Mouse (Mus musculus): Measurements from ENCODE around the gene Bckdhb.
"Not testable (repeated sequence)": the region's sequence is repeated elsewhere in the genome, so short reads cannot be mapped to it uniquely, and the experiment has no call there.

Gene Bckdhb

DNA sequence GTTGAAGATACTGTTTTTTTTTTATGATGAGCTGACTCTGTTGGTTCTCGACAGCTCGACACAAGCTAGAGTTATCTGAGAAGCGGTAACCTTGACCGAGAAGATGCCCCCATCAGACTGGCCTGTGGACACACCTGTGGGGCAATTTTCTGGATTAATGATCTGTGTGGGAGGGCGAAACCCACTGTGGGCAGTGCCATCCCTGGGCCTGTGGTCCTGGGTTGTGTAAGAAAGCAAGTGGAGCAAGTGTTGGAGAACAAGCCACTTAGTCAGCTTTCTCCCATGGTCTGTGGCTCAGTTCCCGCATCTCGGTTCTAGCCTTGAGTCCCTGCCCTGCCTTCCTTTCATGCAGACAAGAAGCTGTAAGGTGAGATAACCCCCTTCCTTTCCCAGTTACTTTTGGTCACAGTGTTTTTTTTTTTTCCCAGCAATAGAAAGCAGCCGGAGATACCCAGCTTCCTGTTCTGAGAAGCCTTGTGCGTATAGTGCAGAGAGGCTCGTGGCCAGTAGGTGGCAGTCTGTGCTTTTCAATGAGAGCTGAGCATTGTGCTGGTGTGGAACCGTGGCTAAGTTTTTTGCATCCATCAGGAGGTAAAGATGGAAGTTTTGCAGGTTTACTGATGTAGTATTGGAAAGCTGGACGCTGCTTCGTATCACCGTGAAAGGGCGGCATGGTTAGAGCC is 31.8 kb downstream of the Bckdhb start:
- in situ Hi-C loops (cut with MboI; ENCODE audit: low pct_unique_long_range_greater_than_20kb in 1 of 2, low sequenced_read_pairs in 2 of 2, unreplicated experiment in 1 of 2) = no loop called here

DNA sequence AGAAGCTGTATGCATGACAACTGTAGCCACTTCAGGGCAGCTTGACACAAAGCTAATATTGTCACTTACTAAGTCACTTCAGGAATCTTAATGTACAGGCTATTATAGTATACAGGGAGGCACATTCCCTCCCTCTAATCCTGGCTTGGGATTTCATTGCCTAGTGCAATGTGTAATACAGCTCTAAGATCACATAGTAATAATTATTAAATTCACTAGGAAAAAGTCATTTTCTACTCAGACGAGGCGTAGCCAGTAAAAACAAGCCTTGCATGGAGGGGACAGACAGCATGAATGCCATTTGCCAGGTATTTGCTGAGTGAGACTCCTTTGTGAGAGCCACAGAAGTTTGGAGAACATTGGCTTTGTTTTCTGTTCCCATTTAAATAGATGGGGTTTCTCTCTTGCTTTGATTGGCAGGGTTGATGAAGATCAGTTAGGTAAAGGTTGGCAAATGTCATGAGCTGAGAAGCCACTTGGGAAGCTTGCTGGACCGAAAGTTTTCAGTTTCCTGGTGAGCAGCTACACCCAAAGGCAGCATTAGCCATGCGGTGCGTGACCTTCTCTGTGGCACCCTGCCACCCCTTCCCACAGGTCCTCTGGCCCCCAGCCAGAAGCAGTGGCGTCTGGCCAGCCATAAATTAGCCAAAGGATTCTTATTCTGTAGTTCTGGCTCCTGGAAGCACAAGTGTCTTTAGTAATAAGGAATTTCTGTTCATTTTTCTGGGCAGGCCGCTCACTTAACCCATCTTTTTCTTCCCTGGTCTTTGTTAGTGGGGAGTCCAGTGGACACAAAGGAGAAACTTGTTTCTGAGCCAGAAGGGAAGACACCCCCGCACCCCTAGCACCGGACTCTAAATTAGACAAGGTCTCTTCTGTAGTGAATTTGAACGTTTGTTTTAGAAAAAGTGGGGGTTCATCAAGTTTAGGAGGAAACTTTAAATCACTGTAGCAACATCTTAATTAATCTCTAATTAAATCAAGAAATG is 37.4 kb downstream of the Bckdhb start:
- in situ Hi-C loops (cut with MboI; ENCODE audit: low pct_unique_long_range_greater_than_20kb in 1 of 2, low sequenced_read_pairs in 2 of 2, unreplicated experiment in 1 of 2) = no loop called here

DNA sequence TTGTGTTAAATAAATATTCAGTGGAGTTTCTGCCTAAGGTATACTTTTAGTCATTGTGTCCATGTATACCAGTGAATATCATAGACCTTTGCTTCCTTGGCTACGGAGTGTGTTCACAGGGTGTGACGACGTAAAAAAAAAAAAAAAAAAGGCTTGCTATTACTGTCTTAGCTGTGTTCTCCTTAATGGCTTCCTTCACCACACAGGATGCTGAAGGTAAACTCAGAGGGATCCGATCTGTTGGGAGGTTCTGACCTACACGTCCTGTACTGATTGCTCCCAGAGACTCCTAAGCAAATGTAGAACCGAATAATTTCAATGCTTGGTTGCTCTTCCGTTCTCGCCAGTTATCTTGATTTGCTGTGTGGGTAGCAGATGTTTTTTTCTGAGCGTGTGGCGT is 38.4 kb downstream of the Bckdhb start:
- in situ Hi-C loops (cut with MboI; ENCODE audit: low pct_unique_long_range_greater_than_20kb in 1 of 2, low sequenced_read_pairs in 2 of 2, unreplicated experiment in 1 of 2) = no loop called here

DNA sequence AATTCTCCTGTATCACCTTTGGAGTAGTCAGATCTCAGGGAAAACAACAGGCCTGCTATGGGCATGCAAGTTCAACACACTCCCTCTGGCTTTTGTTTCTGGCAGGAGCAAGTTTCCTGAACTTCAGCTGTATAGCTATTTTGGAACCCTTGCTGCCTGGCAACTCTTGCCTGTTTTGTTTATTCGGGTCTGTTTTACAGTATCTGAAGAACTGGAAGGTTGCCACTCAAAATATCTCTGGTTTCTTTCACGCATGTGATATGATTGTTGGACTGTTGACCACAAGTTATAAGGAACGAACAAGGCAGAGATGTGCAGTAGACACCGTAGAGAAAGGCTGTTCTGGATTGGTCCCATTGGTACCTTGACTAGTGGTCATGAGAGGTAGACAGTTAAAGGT is 39.4 kb downstream of the Bckdhb start:
- in situ Hi-C loops (cut with MboI; ENCODE audit: low pct_unique_long_range_greater_than_20kb in 1 of 2, low sequenced_read_pairs in 2 of 2, unreplicated experiment in 1 of 2) = no loop called here

DNA sequence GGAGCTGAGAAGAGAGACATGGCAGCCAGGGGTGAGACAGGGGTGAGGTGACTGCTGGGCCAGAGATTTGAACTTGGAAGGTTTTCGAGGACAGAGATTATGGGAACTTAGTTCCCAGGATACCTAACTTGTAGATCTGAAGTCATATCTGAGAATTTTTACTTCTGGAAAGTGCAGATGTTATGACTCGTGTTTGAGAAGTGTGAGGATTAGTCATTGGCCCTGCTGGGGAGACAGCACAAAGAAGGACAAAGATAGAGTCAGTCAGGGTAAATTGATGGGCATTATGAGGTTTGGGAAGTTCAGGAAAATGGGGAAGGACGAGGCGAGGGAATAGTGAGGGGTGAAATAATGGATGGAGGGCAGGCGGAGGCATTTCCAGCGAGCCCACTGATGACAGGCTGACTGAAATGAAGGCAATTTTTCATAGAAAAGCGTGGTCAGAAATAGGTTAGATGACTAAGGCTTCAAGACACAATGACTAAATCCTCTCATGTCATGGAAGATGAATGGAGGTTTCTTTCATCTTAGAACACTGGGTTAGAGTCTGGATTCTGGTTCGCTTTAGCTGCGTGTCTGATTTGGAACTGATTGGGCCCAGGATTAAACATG is 42.6 kb downstream of the Bckdhb start:
- in situ Hi-C loops (cut with MboI; ENCODE audit: low pct_unique_long_range_greater_than_20kb in 1 of 2, low sequenced_read_pairs in 2 of 2, unreplicated experiment in 1 of 2) = no loop called here

DNA sequence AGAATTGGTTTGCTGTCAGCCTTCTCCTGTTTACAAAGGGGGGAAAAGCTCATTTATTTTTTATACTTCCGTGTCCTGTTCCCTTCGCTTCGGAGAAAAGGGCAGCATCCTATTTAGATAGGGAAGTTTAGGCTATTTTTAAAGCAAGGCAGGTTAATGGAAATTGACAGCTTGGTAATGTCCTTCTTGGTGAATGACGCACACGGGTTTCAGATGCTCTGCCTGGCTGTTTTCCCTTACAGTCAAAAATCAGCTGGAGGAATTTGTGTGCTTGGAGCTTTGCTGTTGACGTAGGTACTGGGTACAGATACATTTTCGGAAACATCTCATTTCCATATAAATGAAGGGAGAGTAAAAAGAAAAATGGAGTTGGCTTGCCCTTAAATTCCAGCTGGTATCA is 44.4 kb downstream of the Bckdhb start:
- in situ Hi-C loops (cut with MboI; ENCODE audit: low pct_unique_long_range_greater_than_20kb in 1 of 2, low sequenced_read_pairs in 2 of 2, unreplicated experiment in 1 of 2) = no loop called here

DNA sequence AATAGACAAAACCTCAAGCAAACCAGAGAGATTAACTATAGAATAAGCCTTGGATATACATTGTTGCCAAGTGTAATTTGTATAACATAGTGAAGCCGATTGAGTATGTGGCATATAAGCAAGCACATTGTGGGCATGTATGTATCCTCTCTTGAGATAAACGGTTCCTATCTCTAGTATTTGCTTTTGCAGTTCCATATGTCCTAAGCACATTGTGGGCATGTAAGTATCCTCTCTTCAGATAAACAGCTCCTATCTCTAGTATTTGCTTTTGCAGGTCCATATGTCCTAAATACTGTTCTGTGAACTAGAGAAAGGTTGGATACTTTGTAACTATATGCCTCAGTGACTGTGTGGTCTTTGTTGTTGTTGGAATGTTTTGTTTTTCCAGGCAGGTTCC is 48.5 kb downstream of the Bckdhb start:
- in situ Hi-C loops (cut with MboI; ENCODE audit: low pct_unique_long_range_greater_than_20kb in 1 of 2, low sequenced_read_pairs in 2 of 2, unreplicated experiment in 1 of 2) = no loop called here

DNA sequence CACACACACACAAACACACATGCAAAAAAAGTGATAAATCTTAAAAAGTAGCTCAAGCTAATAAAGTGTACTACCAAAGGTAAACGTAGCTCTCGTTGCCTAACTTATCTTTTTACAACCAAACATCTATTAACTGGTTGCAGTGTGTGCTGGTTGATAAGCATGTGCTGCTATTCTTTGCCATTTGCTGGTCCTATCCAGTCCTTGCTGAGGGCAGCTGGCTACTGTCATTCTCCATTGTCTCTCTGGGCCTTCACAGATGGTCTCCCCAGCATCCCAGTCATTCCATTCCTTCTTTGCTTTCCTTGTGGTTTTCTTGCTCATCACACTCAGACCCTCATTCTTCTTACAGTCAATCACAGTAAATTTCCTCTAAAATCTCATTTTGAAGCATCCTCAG is 50.9 kb downstream of the Bckdhb start:
- in situ Hi-C loops (cut with MboI; ENCODE audit: low pct_unique_long_range_greater_than_20kb in 1 of 2, low sequenced_read_pairs in 2 of 2, unreplicated experiment in 1 of 2) = no loop called here

DNA sequence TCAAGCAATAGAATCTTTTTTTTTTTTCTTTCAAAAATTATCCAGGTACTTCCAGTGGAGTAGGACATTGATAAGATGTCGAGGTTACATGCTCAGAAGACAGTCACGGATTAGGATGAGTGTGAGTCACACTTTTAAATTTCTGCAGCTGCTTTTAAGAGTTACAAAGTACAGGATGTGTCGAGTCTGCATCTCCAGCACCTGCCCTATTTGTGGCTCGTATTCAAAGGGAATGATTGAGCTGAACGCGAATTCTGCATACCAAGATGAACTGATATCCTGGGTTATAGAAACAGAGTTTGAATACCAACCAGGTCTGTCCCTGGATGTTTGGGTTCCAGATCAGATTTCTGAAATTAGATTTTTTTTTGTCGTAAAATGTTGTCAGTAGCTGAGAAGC is 56.3 kb downstream of the Bckdhb start:
- in situ Hi-C loops (cut with MboI; ENCODE audit: low pct_unique_long_range_greater_than_20kb in 1 of 2, low sequenced_read_pairs in 2 of 2, unreplicated experiment in 1 of 2) = no loop called here

DNA sequence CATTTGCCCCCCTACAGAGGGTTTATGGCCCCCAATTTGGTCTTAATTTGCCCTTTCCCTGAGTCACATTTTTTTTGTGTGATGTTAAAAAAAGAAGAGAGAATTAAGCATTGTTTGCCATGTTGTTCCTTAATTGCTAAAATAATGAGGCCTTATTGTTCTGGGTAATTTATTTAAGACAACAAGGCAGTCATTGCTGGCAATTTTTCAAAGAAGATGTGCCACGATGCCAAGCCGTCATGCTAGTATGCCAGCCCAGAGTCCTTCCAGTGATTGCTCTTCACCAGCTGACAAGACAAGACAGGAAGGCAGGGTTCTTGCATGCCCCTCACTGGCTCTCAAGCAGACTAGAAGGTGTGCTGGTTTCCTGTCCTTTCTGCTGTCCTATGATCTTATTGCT is 84.0 kb downstream of the Bckdhb start:
- in situ Hi-C loops (cut with MboI; ENCODE audit: low pct_unique_long_range_greater_than_20kb in 1 of 2, low sequenced_read_pairs in 2 of 2, unreplicated experiment in 1 of 2) = no loop called here

DNA sequence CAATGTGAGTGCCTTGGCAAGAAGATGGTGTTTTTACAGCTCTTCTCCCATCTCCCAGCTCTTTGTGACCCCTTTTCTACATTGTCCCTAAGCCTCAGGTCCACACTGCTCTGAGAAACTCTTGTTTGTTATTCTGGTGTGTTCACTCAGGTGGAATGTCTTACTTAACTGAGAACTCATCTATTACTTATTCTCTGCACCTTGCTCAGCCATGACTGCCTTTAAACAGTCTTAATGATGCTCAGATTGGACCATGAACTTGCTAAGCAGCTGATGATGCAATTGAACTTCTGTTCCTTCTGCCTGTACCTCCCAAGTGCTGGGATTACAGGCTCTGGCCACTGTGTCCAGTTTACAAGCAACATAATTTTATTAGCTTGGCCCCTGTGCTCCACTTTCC is 86.2 kb downstream of the Bckdhb start:
- in situ Hi-C loops (cut with MboI; ENCODE audit: low pct_unique_long_range_greater_than_20kb in 1 of 2, low sequenced_read_pairs in 2 of 2, unreplicated experiment in 1 of 2) = no loop called here

DNA sequence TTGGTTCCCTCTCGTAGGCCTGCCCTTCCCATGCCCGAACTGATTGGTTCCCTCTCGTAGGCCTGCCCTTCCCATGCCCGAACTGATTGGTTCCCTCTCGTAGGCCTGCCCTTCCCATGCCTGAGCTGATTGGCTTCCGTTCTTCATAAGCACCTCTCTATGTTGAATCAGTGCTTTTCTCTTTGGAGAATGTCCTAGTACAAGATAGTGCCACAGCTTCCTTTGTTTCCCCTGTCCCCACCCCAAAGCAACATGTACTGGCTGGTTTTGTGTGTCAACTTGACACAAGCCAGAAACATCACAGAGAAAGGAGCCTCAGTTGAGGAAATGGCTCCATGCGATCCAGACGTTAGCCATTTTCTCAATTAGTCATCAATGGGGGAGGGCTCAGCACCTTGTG is 93.2 kb downstream of the Bckdhb start:
- in situ Hi-C loops (cut with MboI; ENCODE audit: low pct_unique_long_range_greater_than_20kb in 1 of 2, low sequenced_read_pairs in 2 of 2, unreplicated experiment in 1 of 2) = not testable (repeated sequence)

DNA sequence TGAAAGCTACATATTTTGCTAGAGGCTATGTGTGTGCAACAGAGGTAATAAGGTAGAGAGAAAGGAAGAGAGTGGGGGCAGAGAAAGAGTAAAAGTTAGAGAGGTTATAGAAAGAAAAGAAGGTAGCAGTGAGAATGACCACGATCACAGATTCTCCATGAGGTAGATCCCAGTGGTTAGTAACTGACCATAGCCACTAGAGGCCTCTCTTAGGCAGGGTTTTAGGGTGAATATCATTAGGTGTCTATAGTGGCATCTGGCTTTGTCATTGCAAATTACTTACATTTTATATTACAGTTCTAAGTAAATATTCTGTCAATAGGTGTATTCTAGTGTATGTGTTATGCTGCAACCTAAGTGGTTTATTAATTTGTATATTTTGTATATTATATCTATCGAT is 94.7 kb downstream of the Bckdhb start:
- in situ Hi-C loops (cut with MboI; ENCODE audit: low pct_unique_long_range_greater_than_20kb in 1 of 2, low sequenced_read_pairs in 2 of 2, unreplicated experiment in 1 of 2) = no loop called here

DNA sequence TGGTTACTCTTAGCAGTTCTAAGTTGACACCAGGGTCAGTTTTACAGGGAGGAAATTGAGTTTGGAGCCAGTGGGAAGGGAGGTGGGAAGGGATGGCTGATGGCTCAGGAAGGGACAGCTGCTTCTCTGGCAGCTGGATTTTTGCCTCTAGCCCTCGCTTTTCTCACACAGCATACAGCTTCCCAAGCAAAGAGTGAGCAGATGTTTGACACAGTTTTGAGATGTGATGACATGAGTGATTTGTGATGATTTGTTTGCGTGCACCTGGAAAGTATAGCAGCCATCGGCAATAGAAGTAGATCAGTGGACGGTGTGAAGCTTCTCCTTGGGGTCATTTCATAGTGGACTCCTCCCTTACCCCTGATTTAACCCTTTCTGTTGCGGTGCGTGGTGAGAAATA is 96.2 kb downstream of the Bckdhb start:
- in situ Hi-C loops (cut with MboI; ENCODE audit: low pct_unique_long_range_greater_than_20kb in 1 of 2, low sequenced_read_pairs in 2 of 2, unreplicated experiment in 1 of 2) = no loop called here

DNA sequence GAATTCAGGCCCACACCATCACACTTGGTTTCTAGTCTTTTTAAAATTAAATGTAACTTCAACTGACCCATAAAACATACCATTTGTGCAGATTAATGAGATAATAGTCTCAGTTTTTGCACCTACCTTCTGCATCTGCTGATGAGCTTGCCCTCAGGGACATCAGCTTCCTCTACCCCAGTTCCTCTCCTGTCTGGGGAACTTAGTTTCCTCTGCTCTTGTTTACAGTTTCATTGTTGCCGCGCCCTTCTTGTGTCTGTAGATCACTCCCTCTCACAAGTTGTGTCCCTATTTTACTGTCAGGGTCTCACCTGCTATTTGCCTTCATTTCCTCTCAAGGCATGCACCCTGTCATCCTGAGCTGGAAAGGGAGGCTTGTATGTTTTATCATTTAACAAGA is 103.2 kb downstream of the Bckdhb start:
- in situ Hi-C loops (cut with MboI; ENCODE audit: low pct_unique_long_range_greater_than_20kb in 1 of 2, low sequenced_read_pairs in 2 of 2, unreplicated experiment in 1 of 2) = no loop called here

DNA sequence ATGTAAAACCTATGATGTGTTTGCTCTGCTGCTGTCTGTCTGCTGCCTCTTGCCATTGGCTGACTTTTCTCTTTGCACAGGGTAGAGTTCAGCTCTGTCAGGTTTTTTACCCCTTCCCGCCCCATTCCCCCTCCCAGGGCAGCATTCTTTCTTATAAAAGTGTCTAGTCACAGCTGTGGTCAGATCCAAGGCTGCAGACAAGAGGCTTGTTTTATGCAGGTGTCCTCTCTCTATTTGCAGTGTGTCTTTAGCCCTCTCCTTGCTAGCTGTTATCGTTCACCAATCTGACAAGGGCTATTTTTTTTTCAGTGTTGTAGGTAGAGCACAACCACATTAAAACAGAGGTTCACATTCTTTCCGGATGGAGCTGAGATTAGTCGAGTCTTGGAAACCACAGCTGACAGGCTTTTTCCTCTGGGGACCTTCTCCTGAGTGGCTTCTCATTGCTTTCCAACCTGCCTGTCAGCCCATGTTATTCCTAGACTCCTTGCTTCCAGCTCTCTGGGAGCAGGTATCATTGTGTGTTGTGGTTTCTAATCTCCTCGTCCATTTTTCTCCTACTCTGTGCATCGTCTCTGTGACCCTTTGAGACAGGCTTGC is 105.8 kb downstream of the Bckdhb start:
- in situ Hi-C loops (cut with MboI; ENCODE audit: low pct_unique_long_range_greater_than_20kb in 1 of 2, low sequenced_read_pairs in 2 of 2, unreplicated experiment in 1 of 2) = no loop called here

DNA sequence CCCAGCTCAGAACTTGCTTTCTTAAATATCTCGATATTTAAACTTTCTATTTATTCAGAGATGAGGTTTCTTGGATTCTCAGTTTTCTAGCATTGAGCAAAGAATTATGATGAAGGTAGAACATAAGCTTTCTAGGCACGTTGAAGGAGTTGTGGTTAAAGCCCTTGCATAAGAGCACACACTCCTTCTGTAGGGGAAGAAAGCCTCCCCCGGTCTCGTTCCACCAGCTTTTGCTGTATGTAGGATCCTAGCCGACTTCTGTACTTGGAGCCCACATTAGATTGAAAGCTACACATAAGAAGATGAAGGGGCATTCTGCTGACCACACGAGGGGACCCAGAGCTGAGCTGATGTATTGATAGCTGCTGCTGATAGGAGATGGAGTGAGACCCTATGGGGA is 106.5 kb downstream of the Bckdhb start:
- in situ Hi-C loops (cut with MboI; ENCODE audit: low pct_unique_long_range_greater_than_20kb in 1 of 2, low sequenced_read_pairs in 2 of 2, unreplicated experiment in 1 of 2) = no loop called here

DNA sequence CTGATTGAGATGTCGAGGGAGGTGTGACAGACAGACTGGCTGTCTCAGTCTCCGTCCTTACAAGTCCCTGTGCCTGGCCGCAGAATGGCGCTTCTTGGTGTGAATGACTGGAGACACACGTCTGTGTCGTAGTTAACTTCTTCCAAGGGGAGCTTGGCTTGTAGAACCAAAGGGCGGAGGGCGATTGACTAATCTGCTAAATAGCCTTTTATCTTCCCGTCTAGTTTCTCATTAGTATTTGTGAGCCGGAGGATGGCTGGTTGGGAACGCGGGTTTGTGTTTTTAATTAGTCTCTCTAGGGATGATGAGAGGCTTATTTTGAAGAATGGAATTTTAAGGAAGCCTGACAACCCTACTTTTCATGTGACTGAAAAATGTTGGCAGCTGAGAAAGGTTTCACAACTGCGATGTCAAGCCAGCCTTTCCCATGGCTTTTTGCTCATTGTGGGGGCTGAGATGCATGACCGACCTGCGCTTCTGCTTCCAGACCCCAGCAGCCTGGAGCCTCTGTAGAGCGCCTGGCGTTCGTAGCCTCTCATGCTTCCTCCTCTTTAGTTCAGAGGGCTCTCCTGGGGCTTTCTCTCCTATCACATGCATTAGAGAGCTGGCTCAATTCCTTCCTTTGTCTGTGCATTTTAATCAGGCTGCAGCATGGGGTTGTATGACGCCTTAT is 107.9 kb downstream of the Bckdhb start:
- in situ Hi-C loops (cut with MboI; ENCODE audit: low pct_unique_long_range_greater_than_20kb in 1 of 2, low sequenced_read_pairs in 2 of 2, unreplicated experiment in 1 of 2) = no loop called here

DNA sequence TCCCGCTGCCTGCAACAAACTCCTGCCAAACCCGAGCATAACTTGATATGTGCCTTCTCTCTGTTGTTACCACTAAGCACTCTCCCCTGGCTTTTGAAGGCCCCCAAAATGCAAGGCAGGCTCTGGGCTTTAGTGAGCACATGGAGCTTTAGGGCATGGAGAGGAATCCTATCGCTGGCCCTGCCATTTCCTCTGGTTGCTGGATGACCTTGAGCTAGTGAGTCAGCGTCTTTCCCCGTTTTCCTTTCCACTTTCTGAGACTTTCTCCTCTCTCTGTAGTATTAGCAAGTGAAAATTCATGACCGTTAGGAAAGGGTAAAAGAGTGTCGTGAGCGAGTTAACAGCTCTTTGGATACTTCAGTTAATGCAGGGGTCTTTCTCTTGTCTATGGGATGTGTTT is 111.1 kb downstream of the Bckdhb start:
- in situ Hi-C loops (cut with MboI; ENCODE audit: low pct_unique_long_range_greater_than_20kb in 1 of 2, low sequenced_read_pairs in 2 of 2, unreplicated experiment in 1 of 2) = no loop called here
